Mouse (Mus musculus) erythroblast, embryonic 14.5 days (primary cell): ENCODE measurements around the gene Atp5k. TPM values are rescaled to one million over a fixed set of nuclear protein-coding genes. Genes with fewer than 3 reads are reported as not detected.

ENCODE experiments used
- H3K27me3 ChIP-seq: 2 replicates; pipeline ENCODE4 v1.6.1; 2012; ENCODE audit warnings: inconsistent platforms; ENCODE audit not compliant: control insufficient read depth
- H3K36me3 ChIP-seq: 2 replicates; pipeline ENCODE4 v1.6.1; 2012; ENCODE audit warnings: mild to moderate bottlenecking, inconsistent platforms; ENCODE audit not compliant: control insufficient read depth
- H3K4me1 ChIP-seq: 2 replicates; pipeline ENCODE4 v1.6.1; 2012; ENCODE audit warnings: inconsistent platforms; ENCODE audit not compliant: control insufficient read depth
- H3K4me3 ChIP-seq: replicated peaks from 2 replicates; pipeline ENCODE3; 2012; ENCODE audit warnings: moderate library complexity, mild to moderate bottlenecking, inconsistent platforms
- H3K9me3 ChIP-seq: 2 replicates; pipeline ENCODE4 v1.6.1; 2012; ENCODE audit warnings: low read length, inconsistent platforms, mixed read lengths; ENCODE audit not compliant: control insufficient read depth
- GATA1 ChIP-seq: IDR thresholded peaks from 2 replicates; pipeline ENCODE4 v1.6.1; 2012; ENCODE audit warnings: low read length, inconsistent platforms, mixed read lengths
- TAL1 ChIP-seq: IDR thresholded peaks from 3 replicates; pipeline ENCODE4 v1.6.1; 2012; ENCODE audit warnings: low read length, inconsistent platforms, mixed read lengths
- polyA plus RNA-seq: library from polyadenylated mRNA; stranded (reverse); fragments of >175 nt; gene quantifications from 2 replicates; pipeline ENCODE4 v1.2.3, GENCODE M21; 2012

The Atp5k gene
- polyA plus RNA-seq, 1 experiment, result 22.6 TPM

GRCm38 (mm10) chr5:108389744-108390143 lies 44.5 kb downstream of the Atp5k start:
- Histone ChIP-seq H3K4me1 (no peaks in the 10 kb centered on the region), H3K4me3 (no peak overlapping the region), H3K9me3 (no peaks in the 10 kb centered on the region), H3K36me3 (no peaks in the 10 kb centered on the region), H3K27me3 (peaks cover 4% of the 10 kb centered on the region)
- TF ChIP-seq GATA1, result no peak
- no peak for TF ChIP-seq TAL1

GRCm38 (mm10) chr5:108388201-108388600 lies 46.0 kb downstream of the Atp5k start, which contains the start of gene Pde6b:
Gene Pde6b (plus strand): TSS chr5:108388391.
- Histone ChIP-seq H3K9me3 (no peaks in the 10 kb centered on the region), H3K27me3 (peaks cover 4% of the 10 kb centered on the region), H3K4me3 (no peak within 1 kb of the TSS), H3K4me1 (no peaks in the 10 kb centered on the region), H3K36me3 (no peaks in the 10 kb centered on the region)
- TF ChIP-seq TAL1, result no peak
- TF ChIP-seq GATA1, result no peak

GRCm38 (mm10) chr5:108386449-108386848 lies 47.8 kb downstream of the Atp5k start:
- Histone ChIP-seq H3K36me3 (no peaks in the 10 kb centered on the region), H3K4me3 (no peak overlapping the region), H3K4me1 (no peaks in the 10 kb centered on the region), H3K9me3 (no peaks in the 10 kb centered on the region), H3K27me3 (peaks cover 6% of the 10 kb centered on the region)
- no peak for TF ChIP-seq TAL1
- TF ChIP-seq GATA1, result no peak

- no peak overlapping the region for H3K4me3 ChIP-seq
- H3K27me3 ChIP-seq, result peaks cover 6% of the 10 kb centered on the region
- no peaks in the 10 kb centered on the region for H3K4me1 ChIP-seq
- TF ChIP-seq TAL1, result no peak
- no peak for TF ChIP-seq GATA1
- no peaks in the 10 kb centered on the region for H3K9me3 ChIP-seq
- no peaks in the 10 kb centered on the region for H3K36me3 ChIP-seq
Measured at GRCm38 (mm10) chr5:108385632-108386031, 48.6 kb downstream of the Atp5k start.

Other genes with a start within 250 kb of the Atp5k start
- 0.88 and 1.4 TPM in 2 replicates for gene Dr1, start 165.6 kb downstream of the Atp5k start, polyA plus RNA-seq
- 0.09 and 0.10 TPM in 2 replicates for gene Pigg, start 121.8 kb downstream of the Atp5k start, polyA plus RNA-seq
- 0.02 and 0.03 TPM in 2 replicates for gene Gm42517, start 66.5 kb downstream of the Atp5k start, polyA plus RNA-seq
- gene Pde6b, start 46.1 kb downstream of the Atp5k start, polyA plus RNA-seq, result not detected in 2 replicates
- gene Mfsd7a, start 14.4 kb upstream of the Atp5k start, polyA plus RNA-seq, result not detected in 2 replicates
- 0.36 and 0.60 TPM in 2 replicates for gene Pcgf3, start 26.8 kb upstream of the Atp5k start, polyA plus RNA-seq
- 0.05 TPM in 1 of 2 replicates, not detected in the other for gene Cplx1, start 115.6 kb upstream of the Atp5k start, polyA plus RNA-seq
- gene Gak, start 195.3 kb upstream of the Atp5k start, polyA plus RNA-seq, result 5.2 and 6.8 TPM in 2 replicates
- 0.09 and 0.14 TPM in 2 replicates for gene Tmem175, start 195.3 kb upstream of the Atp5k start, polyA plus RNA-seq
- 0.06 and 0.07 TPM in 2 replicates for gene Idua, start 225.9 kb upstream of the Atp5k start, polyA plus RNA-seq
- gene Dgkq, start 235.2 kb upstream of the Atp5k start, polyA plus RNA-seq, result 0.08 and 0.16 TPM in 2 replicates
- 0.47 and 0.59 TPM in 2 replicates for gene Slc26a1, start 241.1 kb upstream of the Atp5k start, polyA plus RNA-seq